Mouse (Mus musculus): ENCODE results near the gene Ccnd1.

The Ccnd1 gene

GRCm38 (mm10) chr7:144938661-144939343, 923 bp downstream of the Ccnd1 start:
- DNase-seq = no peak

- no peak for DNase-seq
Measured at GRCm38 (mm10) chr7:144937899-144938517, 1.7 kb downstream of the Ccnd1 start.

- peak; percentile 88 for DNase-seq
Measured at GRCm38 (mm10) chr7:144937490-144937889, 2.2 kb downstream of the Ccnd1 start.

- no peak for DNase-seq
Measured at GRCm38 (mm10) chr7:144936311-144936880, 3.3 kb downstream of the Ccnd1 start.

GRCm38 (mm10) chr7:144935563-144935962, 4.2 kb downstream of the Ccnd1 start:
- DNase-seq = peak; percentile 82

- no peak for DNase-seq
Measured at GRCm38 (mm10) chr7:144934901-144935300, 4.8 kb downstream of the Ccnd1 start.

- DNase-seq = no peak
Measured at GRCm38 (mm10) chr7:144933796-144934195, 5.9 kb downstream of the Ccnd1 start.

GRCm38 (mm10) chr7:144933336-144933735, 6.4 kb downstream of the Ccnd1 start:
- no peak for DNase-seq

GRCm38 (mm10) chr7:144932389-144932937, 7.3 kb downstream of the Ccnd1 start:
- no peak for DNase-seq

GRCm38 (mm10) chr7:144931778-144932177, 7.9 kb downstream of the Ccnd1 start:
- no peak for DNase-seq

GRCm38 (mm10) chr7:144929931-144930330, 9.8 kb downstream of the Ccnd1 start:
- no peak for DNase-seq

- DNase-seq = no peak
Measured at GRCm38 (mm10) chr7:144929506-144929905, 10.2 kb downstream of the Ccnd1 start.

GRCm38 (mm10) chr7:144928889-144929210, 10.9 kb downstream of the Ccnd1 start:
- DNase-seq = no peak

- no peak for DNase-seq
Measured at GRCm38 (mm10) chr7:144928009-144928888, 11.5 kb downstream of the Ccnd1 start.

- DNase-seq = no peak
Measured at GRCm38 (mm10) chr7:144927591-144927990, 12.1 kb downstream of the Ccnd1 start.

GRCm38 (mm10) chr7:144918823-144919222, 20.9 kb downstream of the Ccnd1 start:
- DNase-seq = no peak

- peak; percentile 91 for DNase-seq
Measured at GRCm38 (mm10) chr7:144914948-144915750, 24.6 kb downstream of the Ccnd1 start, which contains the start of gene LTO1. LTO1 (plus strand) TSS chr7:144915100.

GRCm38 (mm10) chr7:144914296-144914947, 25.3 kb downstream of the Ccnd1 start:
- DNase-seq = no peak

GRCm38 (mm10) chr7:144912897-144913296, 26.8 kb downstream of the Ccnd1 start:
- peak; percentile 86 for DNase-seq

- no peak for DNase-seq
Measured at GRCm38 (mm10) chr7:144911121-144911520, 28.6 kb downstream of the Ccnd1 start.

- no peak for DNase-seq
Measured at GRCm38 (mm10) chr7:144908705-144909104, 31.0 kb downstream of the Ccnd1 start.

- DNase-seq = no peak
Measured at GRCm38 (mm10) chr7:144907793-144908192, 31.9 kb downstream of the Ccnd1 start.
